Mouse (Mus musculus) liver, embryonic 11.5 days (tissue): Measurements from ENCODE around the gene Ephb2. TPM values are rescaled to one million over a fixed set of nuclear protein-coding genes. Genes with fewer than 3 reads are reported as not detected.

Experiments
- ATAC-seq: fragments of 200-750 bp; cut with Nextera tagmentation; replicated peaks from 2 replicates; pipeline ENCODE4 v1.8.0; 2017; ENCODE audit warnings: moderate number of reproducible peaks, mild to moderate bottlenecking, moderate TSS enrichment, moderate library complexity; ENCODE audit not compliant: low FRiP score
- DNase-seq: peaks from one replicate; pipeline ENCODE4 v3.0.0-alpha.2; 2017; ENCODE audit warnings: low spot score
- H3K27ac ChIP-seq: fragments of 300-500 bp; sonication (generic); 2 replicates; pipeline ENCODE4 v1.5.1; 2014; ENCODE audit warnings: mild to moderate bottlenecking, low read depth, low read length, control low read depth
- H3K27me3 ChIP-seq: fragments of 300-500 bp; sonication (generic); replicated peaks from 2 replicates; pipeline ENCODE4 v1.6.1; 2014; ENCODE audit warnings: low read length, mixed read lengths; ENCODE audit not compliant: control insufficient read depth, insufficient read depth
- H3K36me3 ChIP-seq: fragments of 300-500 bp; sonication (generic); 2 replicates; pipeline ENCODE4 v1.6.1; 2014; ENCODE audit warnings: mild to moderate bottlenecking, low read length, moderate library complexity, mixed read lengths; ENCODE audit not compliant: control insufficient read depth, insufficient read depth
- H3K4me1 ChIP-seq: fragments of 300-500 bp; sonication (generic); replicated peaks from 2 replicates; pipeline ENCODE4 v1.6.1; 2014; ENCODE audit warnings: low read length, mixed read lengths; ENCODE audit not compliant: control insufficient read depth, insufficient read depth
- H3K4me2 ChIP-seq: fragments of 300-500 bp; sonication (generic); 2 replicates; pipeline ENCODE4 v1.6.1; 2014; ENCODE audit warnings: mild to moderate bottlenecking, control low read depth, moderate library complexity
- H3K4me3 ChIP-seq: fragments of 300-500 bp; sonication (generic); 2 replicates; pipeline ENCODE4 v1.5.1; 2014; ENCODE audit warnings: low read depth, low read length, control low read depth
- H3K9ac ChIP-seq: fragments of 300-500 bp; sonication (generic); 2 replicates; pipeline ENCODE4 v1.6.1; 2014; ENCODE audit warnings: low read depth, low read length, control low read depth
- H3K9me3 ChIP-seq: fragments of 300-500 bp; sonication (generic); 2 replicates; pipeline ENCODE4 v1.6.1; 2016; ENCODE audit warnings: low read length, inconsistent platforms, mixed read lengths; ENCODE audit not compliant: control insufficient read depth
- WGBS: fragments of 180-500 bp; shearing (Covaris S2); extraction: QIAGEN DNeasy Blood & Tissue Kit; methylation state at CpG from one replicate; pipeline ENCODE4 v1.1.7; 2014; 5-methylcytosine and 5-hydroxymethylcytosine counted together
- polyA plus RNA-seq: library from polyadenylated mRNA; unstranded; fragments of >200 nt; fragmentation: Nextera tagmentation; extraction: Ambion mirVana; gene quantifications from 2 replicates; pipeline ENCODE4 v1.2.1, GENCODE M21; 2014

The Ephb2 gene
- polyA plus RNA-seq, 1 experiment from 2014 or later, result 5.1 TPM

DNA sequence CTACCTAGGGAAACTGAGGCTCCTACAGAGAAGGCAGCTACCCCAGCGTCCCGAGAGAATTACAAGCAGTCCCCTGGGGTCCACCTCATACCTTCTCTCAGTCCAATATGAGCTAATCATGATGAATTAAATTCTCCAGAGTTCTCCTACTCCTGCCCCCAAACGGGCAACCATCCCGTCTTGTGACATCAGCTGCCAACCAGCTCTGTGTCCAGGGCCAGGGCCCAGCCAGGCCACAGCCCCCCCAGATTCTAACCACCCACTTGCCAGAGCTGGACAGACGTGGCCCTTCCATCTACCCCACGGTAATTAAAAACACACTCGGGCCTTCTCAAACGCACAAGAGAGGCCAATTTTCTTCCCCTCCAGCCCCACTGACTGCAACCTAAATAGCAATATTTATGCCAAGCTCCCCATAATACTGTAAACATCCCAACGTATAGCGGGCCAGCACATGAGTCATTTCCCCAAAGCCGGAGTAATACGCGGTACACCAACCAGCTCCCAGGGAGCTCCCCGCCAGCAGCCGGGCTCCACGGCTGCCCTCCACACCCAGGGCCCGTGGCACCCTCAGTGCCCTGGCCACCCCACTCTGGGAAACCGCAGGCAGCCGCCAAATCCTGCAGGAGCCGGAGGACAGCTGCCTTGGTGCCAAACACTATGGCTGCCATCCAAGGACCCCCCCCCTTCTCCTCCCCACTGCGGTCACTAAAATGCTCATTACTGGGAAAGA lies 2.0 kb downstream of the Ephb2 start:
- DNase-seq (no peak), ATAC-seq (no peak)
- Histone ChIP-seq H3K4me1 (peaks cover 23% of the 10 kb centered on the region), H3K4me3 (0 out of 2 replicates have a peak overlapping the region, but pooled peaks have one; percentile 11), H3K9ac (no peak overlapping the region), H3K4me2 (peak overlapping the region; percentile 82), H3K27ac (no peak overlapping the region), H3K27me3 (peaks cover 92% of the 10 kb centered on the region), H3K36me3 (no peaks in the 10 kb centered on the region), H3K9me3 (no peaks in the 10 kb centered on the region)
- WGBS, result 72% methylated on average over 20 of the region's 21 CpGs

- DNase-seq (no peak), ATAC-seq (no peak)
- Histone ChIP-seq H3K27ac (no peak overlapping the region), H3K9me3 (no peaks in the 10 kb centered on the region), H3K9ac (no peak overlapping the region), H3K4me3 (no peak overlapping the region), H3K4me2 (no peak overlapping the region), H3K27me3 (peaks cover 82% of the 10 kb centered on the region), H3K36me3 (no peaks in the 10 kb centered on the region), H3K4me1 (peaks cover 23% of the 10 kb centered on the region)
- 62% methylated on average over 16 of the region's 16 CpGs for WGBS
Measured at GRCm38 (mm10) chr4:136832559-136833232, 3.1 kb downstream of the Ephb2 start.

GRCm38 (mm10) chr4:136830272-136830823 lies 5.4 kb downstream of the Ephb2 start:
- Histone ChIP-seq H3K27me3 (peaks cover 61% of the 10 kb centered on the region), H3K4me3 (no peak overlapping the region), H3K9ac (no peak overlapping the region), H3K27ac (no peak overlapping the region), H3K4me2 (no peak overlapping the region), H3K4me1 (peaks cover 15% of the 10 kb centered on the region), H3K36me3 (no peaks in the 10 kb centered on the region), H3K9me3 (no peaks in the 10 kb centered on the region)
- no peak for DNase-seq
- WGBS, result 41% methylated on average over 9 of the region's 9 CpGs
- no peak for ATAC-seq

DNA sequence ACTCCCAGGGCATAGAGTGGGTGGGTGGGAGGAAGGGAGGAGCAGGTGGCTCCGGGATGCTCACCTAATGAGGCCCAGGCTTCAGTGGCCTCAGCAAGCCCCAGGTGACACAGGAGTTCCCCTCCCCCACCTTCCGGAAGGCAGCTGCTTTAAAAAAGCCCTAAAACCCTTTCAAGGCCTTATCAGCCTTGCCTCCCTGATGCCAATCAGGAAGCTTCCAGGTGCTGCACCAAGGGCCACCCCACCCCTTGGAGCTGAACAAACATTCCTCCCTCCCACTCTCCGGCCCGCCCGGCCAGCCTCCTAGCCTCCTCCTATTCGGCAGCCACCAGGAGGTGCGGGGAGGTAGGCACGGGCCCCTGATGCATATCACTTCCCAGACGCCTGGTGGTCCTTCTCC lies 6.0 kb downstream of the Ephb2 start:
- WGBS, result 16% methylated on average over 9 of the region's 9 CpGs
- Histone ChIP-seq H3K4me1 (peaks cover 15% of the 10 kb centered on the region), H3K9ac (no peak overlapping the region), H3K27me3 (peaks cover 56% of the 10 kb centered on the region), H3K27ac (no peak overlapping the region), H3K4me2 (no peak overlapping the region), H3K9me3 (no peaks in the 10 kb centered on the region), H3K36me3 (no peaks in the 10 kb centered on the region), H3K4me3 (no peak overlapping the region)
- DNase-seq (no peak), ATAC-seq (no peak)

DNA sequence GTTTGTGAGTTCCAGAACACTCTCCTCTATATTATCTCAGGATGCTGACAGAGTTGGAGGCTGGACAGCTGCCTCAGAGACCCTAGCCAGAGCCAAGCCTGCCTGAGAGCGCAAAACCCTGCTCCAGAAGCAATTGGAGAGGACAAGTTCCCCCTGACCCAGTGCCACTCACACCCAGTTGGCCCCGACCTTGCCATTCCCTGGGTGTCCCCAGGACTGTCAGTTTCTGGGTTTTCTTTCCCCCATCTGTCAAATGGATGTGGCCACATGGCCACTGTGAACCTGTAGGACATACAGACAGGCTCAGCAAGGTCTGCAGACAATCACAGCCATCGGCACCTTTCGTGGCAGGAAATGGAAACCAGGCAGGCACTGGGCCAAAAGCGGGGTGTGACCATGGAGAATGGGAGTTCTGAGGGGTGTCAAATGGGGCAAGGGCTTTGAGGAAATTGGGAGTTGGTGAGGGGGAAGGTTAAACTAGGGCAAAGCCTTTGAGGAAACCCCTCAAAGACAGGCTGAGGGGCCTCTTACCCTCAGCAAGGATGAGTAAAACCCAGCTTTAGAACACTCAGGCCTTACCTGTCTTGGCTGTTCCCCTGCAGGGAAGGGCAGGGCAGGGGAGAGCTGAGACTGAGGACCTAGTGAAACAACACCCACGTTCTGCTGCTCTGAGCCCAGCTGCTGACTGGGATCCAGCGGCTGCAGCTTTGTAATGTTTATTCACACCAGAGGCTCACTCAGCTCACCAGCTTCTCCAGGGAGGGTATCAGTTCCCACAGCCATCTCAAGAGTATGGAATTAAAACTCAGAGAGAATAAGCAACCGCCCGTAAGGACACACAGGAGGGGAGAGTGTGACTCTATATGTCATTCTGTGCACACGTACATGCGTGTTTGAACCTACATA lies 6.9 kb downstream of the Ephb2 start:
- DNase-seq (no peak), ATAC-seq (no peak)
- H3K4me3 ChIP-seq, result no peak overlapping the region
- no peak overlapping the region for H3K4me2 ChIP-seq
- H3K27me3 ChIP-seq, result peaks cover 47% of the 10 kb centered on the region
- WGBS, result 37% methylated on average over 11 of the region's 11 CpGs
- H3K9ac ChIP-seq, result no peak overlapping the region
- no peak overlapping the region for H3K27ac ChIP-seq
- H3K9me3 ChIP-seq, result no peaks in the 10 kb centered on the region
- H3K36me3 ChIP-seq, result no peaks in the 10 kb centered on the region
- peaks cover 13% of the 10 kb centered on the region for H3K4me1 ChIP-seq

GRCm38 (mm10) chr4:136824935-136825552 lies 10.7 kb downstream of the Ephb2 start:
- ATAC-seq (no peak), DNase-seq (no peak)
- Histone ChIP-seq H3K36me3 (no peaks in the 10 kb centered on the region), H3K27me3 (peaks cover 12% of the 10 kb centered on the region), H3K4me2 (no peak overlapping the region), H3K9me3 (no peaks in the 10 kb centered on the region), H3K9ac (no peak overlapping the region), H3K27ac (no peak overlapping the region), H3K4me3 (no peak overlapping the region), H3K4me1 (peaks cover 6% of the 10 kb centered on the region)
- WGBS, result 79% methylated on average over 18 of the region's 18 CpGs

GRCm38 (mm10) chr4:136820069-136820522 lies 15.7 kb downstream of the Ephb2 start:
- no peak for ATAC-seq
- Histone ChIP-seq H3K4me3 (no peak overlapping the region), H3K9ac (no peak overlapping the region), H3K27me3 (no peaks in the 10 kb centered on the region), H3K9me3 (no peaks in the 10 kb centered on the region), H3K27ac (no peak overlapping the region), H3K4me2 (no peak overlapping the region), H3K36me3 (no peaks in the 10 kb centered on the region), H3K4me1 (no peaks in the 10 kb centered on the region)
- no peak for DNase-seq
- 61% methylated on average over 10 of the region's 10 CpGs for WGBS

DNA sequence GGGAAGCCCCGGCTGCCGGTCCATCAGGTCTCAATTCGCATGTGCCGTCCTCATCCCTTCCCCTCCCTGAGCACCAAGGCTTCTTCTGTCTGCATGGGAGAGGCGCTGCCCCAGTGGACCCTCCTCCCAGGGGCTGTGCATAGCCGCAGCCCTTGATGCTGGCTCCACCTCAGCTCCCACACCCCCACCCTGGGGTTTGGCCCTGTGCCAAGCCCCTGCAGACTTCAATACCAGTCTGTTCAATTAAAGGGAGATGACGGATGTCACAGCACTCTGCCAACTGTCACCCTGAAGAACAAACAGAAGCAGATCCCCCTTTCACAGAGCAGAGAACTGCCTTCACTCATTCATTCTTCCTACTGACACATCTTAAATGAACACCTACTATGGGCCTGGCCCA lies 19.1 kb downstream of the Ephb2 start:
- no peak overlapping the region for H3K27ac ChIP-seq
- WGBS, result 56% methylated on average over 7 of the region's 7 CpGs
- peaks cover 7% of the 10 kb centered on the region for H3K4me1 ChIP-seq
- H3K27me3 ChIP-seq, result no peaks in the 10 kb centered on the region
- ATAC-seq (no peak), DNase-seq (no peak)
- H3K4me3 ChIP-seq, result no peak overlapping the region
- H3K9ac ChIP-seq, result no peak overlapping the region
- H3K9me3 ChIP-seq, result no peaks in the 10 kb centered on the region
- no peaks in the 10 kb centered on the region for H3K36me3 ChIP-seq
- H3K4me2 ChIP-seq, result no peak overlapping the region
